ENCODE assay signal across 33 mouse cellular contexts in genomic region chr8:95817597-95817996, GRCm38 (mm10). TPM values are rescaled to one million over a fixed set of nuclear protein-coding genes. Genes with fewer than 3 reads are reported as not detected.
DNase-seq lines count a peak whose midpoint lies in the region; ATAC-seq lines count a peak whose summit lies in the region.
"Had no signal": no experiment of that assay in that cellular context is flagged by ENCODE, and none has a peak within 500 bp of the region (broad histone marks: within the 10 kb centered on the region; RNA-seq: fewer than 3 reads in every experiment).

No protein-coding gene starts in this region.

- H3K4me1 ChIP-seq in heart, embryonic 11.5 days (ENCODE audit: control insufficient read depth, insufficient read depth, low read length): peaks cover 13% of the 10 kb centered on the region
- peaks cover 18% of the 10 kb centered on the region for H3K4me1 ChIP-seq in heart, embryonic 16.5 days (ENCODE audit: control insufficient read depth, insufficient read depth, low read length)
- H3K4me1 ChIP-seq in forebrain, embryonic 10.5 days: peaks cover 16% of the 10 kb centered on the region; the same call in 1 of the 2 replicates
- H3K4me1 ChIP-seq: embryonic facial prominence, embryonic 15.5 days; forebrain, embryonic 13.5 days; hindbrain, embryonic 15.5 days; limb, embryonic 15.5 days; midbrain, embryonic 15.5 days; neural tube, embryonic 15.5 days had no signal

- no peaks in the 10 kb centered on the region for H3K27me3 ChIP-seq in heart, embryonic 11.5 days (ENCODE audit: control insufficient read depth, insufficient read depth, low read length)
- no peaks in the 10 kb centered on the region for H3K27me3 ChIP-seq in heart, embryonic 16.5 days (ENCODE audit: control insufficient read depth, insufficient read depth, low read length)
- H3K27me3 ChIP-seq in forebrain, embryonic 10.5 days (ENCODE audit: poor library complexity, severe bottlenecking): no peaks in the 10 kb centered on the region
- H3K27me3 ChIP-seq: embryonic facial prominence, embryonic 15.5 days; forebrain, embryonic 13.5 days; hindbrain, embryonic 15.5 days; limb, embryonic 15.5 days; midbrain, embryonic 15.5 days; neural tube, embryonic 15.5 days had no signal

- WGBS in heart, embryonic 11.5 days (ENCODE audit: insufficient replicate concordance): 63% methylated on average over 3 of the region's 3 CpGs
- WGBS in heart, embryonic 16.5 days: 65% methylated on average over 3 of the region's 3 CpGs
- WGBS in forebrain, embryonic 10.5 days: 59% methylated on average over 3 of the region's 3 CpGs

- H3K4me3 ChIP-seq in heart, embryonic 11.5 days (ENCODE audit: low read depth, low read length): no peak overlapping the region
- no peak overlapping the region; the same call in 1 of the 2 replicates for H3K4me3 ChIP-seq in heart, embryonic 16.5 days (ENCODE audit: low read length)
- no peak overlapping the region for H3K4me3 ChIP-seq in forebrain, embryonic 10.5 days
- H3K4me3 ChIP-seq: embryonic facial prominence, embryonic 10.5 days; embryonic facial prominence, embryonic 15.5 days; forebrain, embryonic 13.5 days; hindbrain, embryonic 15.5 days; limb, embryonic 10.5 days; limb, embryonic 15.5 days; midbrain, embryonic 10.5 days; midbrain, embryonic 15.5 days; neural tube, embryonic 15.5 days had no signal

- peak overlapping the region; percentile 35 for H3K4me2 ChIP-seq in heart, embryonic 11.5 days
- peak overlapping the region; percentile 50 for H3K4me2 ChIP-seq in heart, embryonic 16.5 days (ENCODE audit: low read depth, low read length)
- H3K4me2 ChIP-seq: embryonic facial prominence, embryonic 15.5 days; forebrain, embryonic 13.5 days; hindbrain, embryonic 15.5 days; limb, embryonic 15.5 days; midbrain, embryonic 15.5 days; neural tube, embryonic 15.5 days had no signal

- ATAC-seq in heart, embryonic 11.5 days (replicated peaks; ENCODE audit: insufficient number of reproducible peaks, low FRiP score, low TSS enrichment): no peak
- ATAC-seq in heart, embryonic 16.5 days (replicated peaks; ENCODE audit: extremely low read depth, insufficient read depth, low FRiP score): peak; percentile 30; the same call in 1 of the 2 replicates
- ATAC-seq in megakaryocyte-erythroid progenitor cell, adult 5-6 weeks (replicated peaks; ENCODE audit: low FRiP score, low TSS enrichment, poor library complexity, severe bottlenecking): 0 out of 2 replicates have a peak, but pooled peaks have one; percentile 37
- ATAC-seq: forebrain, embryonic 13.5 days; inflammation-experienced regulatory T-cells, adult 6 months; midbrain, embryonic 15.5 days had no signal

- intact Hi-C loops in heart, postnatal 10 days (cut with DNase I): no loop called here

- peak overlapping the region; percentile 73 for H3K27ac ChIP-seq in heart, embryonic 11.5 days (ENCODE audit: low read depth, low read length)
- H3K27ac ChIP-seq in heart, embryonic 16.5 days (ENCODE audit: low read length): peak overlapping the region; percentile 86
- no peak overlapping the region for H3K27ac ChIP-seq in forebrain, embryonic 10.5 days
- H3K27ac ChIP-seq: embryonic facial prominence, embryonic 10.5 days; embryonic facial prominence, embryonic 15.5 days; forebrain, embryonic 13.5 days; hindbrain, embryonic 15.5 days; limb, embryonic 10.5 days; limb, embryonic 15.5 days; liver, embryonic 14.5 days; macrophage; midbrain, embryonic 10.5 days; midbrain, embryonic 15.5 days; neural tube, embryonic 15.5 days had no signal

- no peak overlapping the region for H3K9ac ChIP-seq in heart, embryonic 11.5 days (ENCODE audit: low read depth, low read length)
- H3K9ac ChIP-seq in heart, embryonic 16.5 days (ENCODE audit: low read length): peak overlapping the region; percentile 49
- H3K9ac ChIP-seq: embryonic facial prominence, embryonic 15.5 days; forebrain, embryonic 13.5 days; hindbrain, embryonic 15.5 days; limb, embryonic 15.5 days; liver, embryonic 14.5 days; midbrain, embryonic 15.5 days; neural tube, embryonic 15.5 days had no signal

- DNase-seq in heart, postnatal 10 days: no peak
- DNase-seq in heart, adult 11 months: no peak
- DNase-seq in ES-CJ7 (ENCODE audit: low read depth, low spot score): peak; percentile 92
- no peak for DNase-seq in embryo, embryonic 10.5 days (ENCODE audit: low spot score)
- DNase-seq in forebrain, embryonic 10.5 days (ENCODE audit: extremely low spot score, low spot score): no peak
- DNase-seq: adrenal gland, postnatal 14 days; cerebellum, adult 11-12 months; cerebellum, postnatal 10 days; gastrocnemius, postnatal 14 days; kidney, adult 11 months; kidney, postnatal 14 days; layer of hippocampus, adult 9-11 months; lung, adult 2 months; lung, postnatal 10 days; retina, postnatal 1 day; right cerebral cortex, postnatal 14 days; thymus, adult 18-20 months; thymus, postnatal 25 days had no signal

- no peaks in the 10 kb centered on the region for H3K36me3 ChIP-seq in heart, embryonic 11.5 days (ENCODE audit: control insufficient read depth, insufficient read depth, low read length)
- H3K36me3 ChIP-seq in heart, embryonic 16.5 days (ENCODE audit: control insufficient read depth, insufficient read depth): no peaks in the 10 kb centered on the region
- H3K36me3 ChIP-seq in forebrain, embryonic 10.5 days (replicated peaks): no peaks in the 10 kb centered on the region
- H3K36me3 ChIP-seq: embryonic facial prominence, embryonic 10.5 days; embryonic facial prominence, embryonic 15.5 days; hindbrain, embryonic 15.5 days; limb, embryonic 10.5 days; limb, embryonic 15.5 days; midbrain, embryonic 10.5 days; midbrain, embryonic 15.5 days; neural tube, embryonic 15.5 days had no signal

- 0 out of 2 replicates have a peak, but pooled peaks cover 2% of the 10 kb centered on the region for H3K9me3 ChIP-seq in heart, embryonic 11.5 days (replicated peaks; ENCODE audit: control insufficient read depth, low read length)
- no peaks in the 10 kb centered on the region for H3K9me3 ChIP-seq in heart, embryonic 16.5 days (replicated peaks; ENCODE audit: control insufficient read depth, low read length)
- H3K9me3 ChIP-seq in forebrain, embryonic 10.5 days: no peaks in the 10 kb centered on the region
- H3K9me3 ChIP-seq: embryonic facial prominence, embryonic 10.5 days; embryonic facial prominence, embryonic 15.5 days; forebrain, embryonic 13.5 days; hindbrain, embryonic 15.5 days; limb, embryonic 10.5 days; limb, embryonic 15.5 days; midbrain, embryonic 10.5 days; midbrain, embryonic 15.5 days; neural tube, embryonic 15.5 days had no signal

RNA-seq across cellular contexts. Expression of gene Sap18b, which starts 7.5 kb away (rescaled TPM):
- 337 and 363 TPM in 2 replicates for polyA plus RNA-seq in heart, embryonic 11.5 days (2014; fragmentation: Nextera tagmentation; extraction: Ambion mirVana)
- 100 to 1,000 TPM in 1 of 2 experiments, 10 to 100 TPM in 1; 97.5 to 101 TPM for total RNA-seq in heart, postnatal 10 days (2021)
- polyA plus RNA-seq in heart, embryonic 16.5 days (2015; fragmentation: Nextera tagmentation; extraction: Ambion mirVana): 228 and 285 TPM in 2 replicates
- 91.4 and 188 TPM in 2 replicates for total RNA-seq in megakaryocyte-erythroid progenitor cell, adult 5-6 weeks (2014; fragmentation: Nextera tagmentation)
- total RNA-seq in megakaryocyte-erythroid progenitor cell, adult 5-6 weeks (2017): 427 and 618 TPM in 2 replicates
- polyA plus RNA-seq in forebrain, embryonic 10.5 days (2016; fragmentation: Nextera tagmentation; extraction: Ambion mirVana): 377 and 379 TPM in 2 replicates

RNA-seq across cellular contexts. Expression of gene Cnot1, which starts 10.3 kb away (rescaled TPM):
- 72.8 and 94.6 TPM in 2 replicates for polyA plus RNA-seq in heart, embryonic 11.5 days (2014; fragmentation: Nextera tagmentation; extraction: Ambion mirVana)
- 100 to 1,000 TPM; 156 to 158 TPM for total RNA-seq in heart, postnatal 10 days (2021)
- polyA plus RNA-seq in heart, embryonic 16.5 days (2015; fragmentation: Nextera tagmentation; extraction: Ambion mirVana): 49.2 and 51.2 TPM in 2 replicates
- total RNA-seq in megakaryocyte-erythroid progenitor cell, adult 5-6 weeks (2014; fragmentation: Nextera tagmentation): 278 and 316 TPM in 2 replicates
- total RNA-seq in megakaryocyte-erythroid progenitor cell, adult 5-6 weeks (2017): 133 and 217 TPM in 2 replicates
- 120 and 122 TPM in 2 replicates for polyA plus RNA-seq in forebrain, embryonic 10.5 days (2016; fragmentation: Nextera tagmentation; extraction: Ambion mirVana)

RNA-seq across cellular contexts. Expression of gene Slc38a7, which starts 35.7 kb away (rescaled TPM):
- 11.8 and 12.4 TPM in 2 replicates for polyA plus RNA-seq in heart, embryonic 11.5 days (2014; fragmentation: Nextera tagmentation; extraction: Ambion mirVana)
- total RNA-seq in heart, postnatal 10 days (2021): 10 to 100 TPM in 1 of 2 experiments, 1 to 10 TPM in 1; 9.9 to 11.5 TPM
- 11.4 and 11.7 TPM in 2 replicates for polyA plus RNA-seq in heart, embryonic 16.5 days (2015; fragmentation: Nextera tagmentation; extraction: Ambion mirVana)
- 10.0 and 13.4 TPM in 2 replicates for total RNA-seq in megakaryocyte-erythroid progenitor cell, adult 5-6 weeks (2014; fragmentation: Nextera tagmentation)
- total RNA-seq in megakaryocyte-erythroid progenitor cell, adult 5-6 weeks (2017): 6.2 and 13.1 TPM in 2 replicates
- 16.7 and 18.4 TPM in 2 replicates for polyA plus RNA-seq in forebrain, embryonic 10.5 days (2016; fragmentation: Nextera tagmentation; extraction: Ambion mirVana)
